Mouse (Mus musculus): ENCODE results near the gene Pramel3. TPM values are rescaled to one million over a fixed set of nuclear protein-coding genes. Genes with fewer than 3 reads are reported as not detected.
"Not testable (repeated sequence)": the region's sequence is repeated elsewhere in the genome, so short reads cannot be mapped to it uniquely, and the experiment has no call there.

Pramel3 gene
- not detected for total RNA-seq (2022)

GRCm38 (mm10) chrX:135302007-135302406 lies at the start of gene Pramel3:
Gene Pramel3 (plus strand): TSS chrX:135302307.
- not testable (repeated sequence) for DNase-seq (ENCODE audit: low spot score in 2 of 2)

DNA sequence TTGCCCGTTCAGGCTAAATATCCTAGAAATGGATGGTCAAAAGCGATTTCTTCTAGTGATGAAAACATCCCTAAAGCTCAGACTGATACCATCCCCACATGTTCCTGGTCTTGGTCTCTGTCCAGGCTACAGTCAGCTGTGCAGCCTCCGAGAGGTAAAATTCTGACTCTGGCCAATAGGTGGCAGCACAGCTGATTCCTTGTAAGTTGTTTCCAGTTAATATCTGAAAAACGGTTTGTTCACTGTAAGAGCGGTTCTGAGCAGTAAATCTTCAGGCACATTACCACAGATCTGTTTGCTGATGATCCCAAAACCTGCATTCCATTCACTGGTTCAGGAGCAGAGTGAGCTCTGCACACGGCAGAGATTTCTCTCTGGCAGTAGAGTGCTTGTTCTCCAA lies 58.6 kb downstream of the Pramel3 start:
- not testable (repeated sequence) for DNase-seq (ENCODE audit: low spot score in 2 of 2)

GRCm38 (mm10) chrX:135361943-135362342 lies 59.8 kb downstream of the Pramel3 start:
- not testable (repeated sequence) for DNase-seq (ENCODE audit: low spot score in 2 of 2)

Other genes with a start within 250 kb of the Pramel3 start
- gene Gm15023, start 124.7 kb upstream of the Pramel3 start, total RNA-seq (2022) = not detected
- gene Tceal6, start 91.6 kb upstream of the Pramel3 start, total RNA-seq (2022) = 100 to 1,000 TPM in 3 of 4 experiments, 10 to 100 TPM in 1; 99.3 to 151 (median 125) TPM
- gene Gm5128, start 71.0 kb downstream of the Pramel3 start, total RNA-seq (2022) = not detected
- gene Gm7903, start 131.5 kb downstream of the Pramel3 start, total RNA-seq (2022) = not detected
- not detected for gene AV320801, start 192.3 kb downstream of the Pramel3 start, total RNA-seq (2022)

Measured in left cerebral cortex, adult 8-10 months (tissue).